Mouse (Mus musculus) left cerebral cortex, adult 2 months (tissue): ENCODE measurements around the gene Gng8. TPM values are rescaled to one million over a fixed set of nuclear protein-coding genes. Genes with fewer than 3 reads are reported as not detected.

Experiments
- DNase-seq, 2 experiments: peaks; one replicate each; pipeline ENCODE4 v3.0.0; 2021 to 2022; ENCODE audit warnings: low spot score in 2 of 2, mixed read lengths in 1 of 2; ENCODE audit errors: extremely low spot score in 1 of 2
- H3K27ac ChIP-seq: fragments of 200-600 bp; 2 replicates; pipeline ENCODE4 v1.8.1; 2022
- H3K4me3 ChIP-seq: fragments of 200-600 bp; 2 replicates; pipeline ENCODE4 v1.8.1; 2022
- CTCF ChIP-seq: fragments of 200-600 bp; IDR thresholded peaks from 2 replicates; pipeline ENCODE4 v1.8.1; 2022; ENCODE audit warnings: antibody characterized with exemption, mild to moderate bottlenecking, moderate library complexity
- intact Hi-C: fragments of 180-260 bp; cut with DNase I; formaldehyde crosslinking; loops from one replicate; pipeline ENCODE4 v1.15.1; 2025
- total RNA-seq, 2 experiments: library from RNA; stranded (reverse); gene quantifications; 2 replicates each; pipeline ENCODE4 v1.2.3; 2021

Gene Gng8
- total RNA-seq, 2 experiments from 2014 or later: 1.8 to 2.7 TPM

DNA sequence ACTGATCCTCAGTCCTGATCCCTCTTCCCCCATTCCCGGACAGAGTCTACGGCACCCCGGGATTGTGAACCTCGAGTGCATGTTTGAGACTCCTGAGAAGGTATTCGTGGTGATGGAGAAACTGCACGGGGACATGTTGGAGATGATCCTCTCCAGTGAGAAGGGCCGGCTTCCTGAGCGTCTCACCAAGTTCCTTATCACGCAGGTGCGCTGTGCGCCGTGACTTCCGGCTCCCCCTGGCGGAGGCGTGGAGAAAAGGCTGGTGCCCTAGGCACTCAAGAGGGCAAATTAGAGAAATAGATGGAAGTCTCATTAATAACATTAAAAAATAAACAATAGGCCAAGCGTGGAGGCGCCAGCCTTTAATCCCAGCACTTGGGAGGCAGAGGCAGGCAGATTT is 33.2 kb upstream of the Gng8 start:
- TF ChIP-seq CTCF: peak; percentile 64
- Histone ChIP-seq H3K4me3 (no peak overlapping the region), H3K27ac (no peak overlapping the region)
- intact Hi-C loops: no loop called here
- DNase-seq: no peak

GRCm38 (mm10) chr7:16859902-16860651 is 31.5 kb upstream of the Gng8 start:
- Histone ChIP-seq H3K4me3 (no peak overlapping the region), H3K27ac (no peak overlapping the region)
- DNase-seq: no peak
- intact Hi-C loops: loop anchor here (5.0 kb wide), 1 partner anchor 42 kb away; no protein-coding TSS in a partner anchor
- peak; percentile 89 for TF ChIP-seq CTCF

DNA sequence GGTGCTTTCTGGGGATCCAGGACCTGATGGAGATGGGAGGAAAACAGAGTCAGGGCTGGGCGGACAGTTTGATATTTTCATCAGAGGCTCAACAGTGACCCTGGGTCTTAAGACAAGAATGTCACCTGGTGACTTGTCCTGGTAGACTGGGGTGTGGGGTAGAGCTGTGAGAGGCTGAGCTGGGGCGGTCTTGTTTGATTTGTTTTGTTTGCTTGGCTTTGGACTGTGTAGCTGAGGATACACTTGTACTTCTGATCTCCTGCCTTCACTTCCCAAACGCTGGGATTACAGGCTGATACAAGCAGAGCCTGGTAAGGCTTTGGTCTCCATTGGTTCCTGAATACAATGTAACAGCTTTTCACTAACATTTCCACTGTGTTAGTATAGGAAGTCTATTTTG is 24.1 kb upstream of the Gng8 start:
- intact Hi-C loops: no loop called here
- no peak for TF ChIP-seq CTCF
- DNase-seq: no peak
- no peak overlapping the region for H3K4me3 ChIP-seq
- no peak overlapping the region for H3K27ac ChIP-seq

DNA sequence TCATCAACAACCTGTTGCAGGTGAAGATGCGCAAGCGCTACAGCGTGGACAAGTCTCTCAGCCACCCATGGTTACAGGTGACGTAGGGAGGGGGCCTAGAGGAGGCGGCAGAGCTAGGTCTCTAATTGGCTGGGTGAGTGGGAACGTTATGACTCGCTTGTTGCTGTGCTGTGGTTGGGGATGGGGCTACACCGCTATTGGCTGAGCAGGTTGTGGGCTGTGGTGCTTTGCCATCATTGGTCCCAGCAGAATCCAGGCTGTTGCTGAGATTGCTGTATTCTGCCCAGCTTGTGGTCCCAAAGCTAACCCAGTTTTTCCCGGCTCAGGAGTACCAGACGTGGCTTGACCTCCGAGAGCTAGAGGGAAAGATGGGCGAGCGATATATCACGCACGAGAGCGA is 22.1 kb upstream of the Gng8 start:
- Histone ChIP-seq H3K27ac (peak overlapping the region; percentile 97), H3K4me3 (peak overlapping the region; percentile 61)
- intact Hi-C loops: no loop called here
- peak; percentile 86 to 91 for DNase-seq
- no peak for TF ChIP-seq CTCF

- Histone ChIP-seq H3K4me3 (no peak overlapping the region), H3K27ac (no peak overlapping the region)
- no peak for TF ChIP-seq CTCF
- intact Hi-C loops: no loop called here
- DNase-seq: no peak
Observed at GRCm38 (mm10) chr7:16871600-16871999, 20.0 kb upstream of the Gng8 start.

- Histone ChIP-seq H3K4me3 (no peak overlapping the region), H3K27ac (no peak overlapping the region)
- DNase-seq: no peak
- no peak for TF ChIP-seq CTCF
- intact Hi-C loops: no loop called here
Observed at GRCm38 (mm10) chr7:16872478-16872877, 19.1 kb upstream of the Gng8 start.

DNA sequence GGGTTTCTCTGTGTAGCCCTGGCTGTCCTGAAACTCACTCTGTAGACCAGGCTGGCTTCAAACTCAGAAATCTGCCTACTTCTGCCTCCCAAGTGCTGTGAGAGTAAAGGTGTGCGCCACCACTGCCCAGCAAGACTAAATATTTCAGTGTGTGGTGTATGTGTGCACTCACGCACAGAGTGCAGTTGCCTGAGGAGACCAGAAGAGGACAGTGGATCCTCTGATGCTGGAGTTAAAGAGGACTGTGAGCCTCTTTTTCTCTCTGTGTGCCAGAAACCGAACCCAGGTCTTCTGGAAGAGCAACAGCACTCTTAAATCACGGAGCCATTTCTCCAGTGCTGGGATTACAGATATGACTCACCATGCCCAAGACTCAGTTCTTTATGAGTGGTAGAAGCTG is 18.2 kb upstream of the Gng8 start:
- H3K27ac ChIP-seq: no peak overlapping the region
- no peak overlapping the region for H3K4me3 ChIP-seq
- DNase-seq: no peak
- no peak; the same call in 1 of the 2 replicates for TF ChIP-seq CTCF
- intact Hi-C loops: no loop called here

DNA sequence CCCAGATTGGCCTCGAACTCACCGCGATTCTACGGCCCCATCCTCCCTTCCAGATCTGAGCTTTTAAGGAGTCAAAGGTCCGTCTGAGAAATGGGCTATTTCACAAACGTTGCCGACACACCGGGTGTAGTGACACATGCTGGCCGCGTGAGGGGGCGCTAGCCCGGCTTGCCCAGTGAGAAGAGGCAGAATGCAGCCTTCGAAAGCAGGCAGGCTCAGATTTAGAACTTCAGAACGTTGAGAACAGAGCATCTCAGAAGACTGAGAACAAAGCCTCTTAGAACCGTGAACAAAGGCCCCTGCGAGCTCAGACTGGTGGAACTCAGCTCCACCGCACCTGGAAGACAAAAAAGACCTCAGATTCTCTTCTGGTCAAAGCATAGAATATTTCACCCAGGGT is 17.4 kb upstream of the Gng8 start:
- peak; percentile 78 to 80 for DNase-seq
- H3K4me3 ChIP-seq: peak overlapping the region; percentile 34
- intact Hi-C loops: loop anchor here (1.0 kb wide), 1 partner anchor 18 kb away; no protein-coding TSS in a partner anchor
- peak; percentile 93 for TF ChIP-seq CTCF
- peak overlapping the region; percentile 95 for H3K27ac ChIP-seq

DNA sequence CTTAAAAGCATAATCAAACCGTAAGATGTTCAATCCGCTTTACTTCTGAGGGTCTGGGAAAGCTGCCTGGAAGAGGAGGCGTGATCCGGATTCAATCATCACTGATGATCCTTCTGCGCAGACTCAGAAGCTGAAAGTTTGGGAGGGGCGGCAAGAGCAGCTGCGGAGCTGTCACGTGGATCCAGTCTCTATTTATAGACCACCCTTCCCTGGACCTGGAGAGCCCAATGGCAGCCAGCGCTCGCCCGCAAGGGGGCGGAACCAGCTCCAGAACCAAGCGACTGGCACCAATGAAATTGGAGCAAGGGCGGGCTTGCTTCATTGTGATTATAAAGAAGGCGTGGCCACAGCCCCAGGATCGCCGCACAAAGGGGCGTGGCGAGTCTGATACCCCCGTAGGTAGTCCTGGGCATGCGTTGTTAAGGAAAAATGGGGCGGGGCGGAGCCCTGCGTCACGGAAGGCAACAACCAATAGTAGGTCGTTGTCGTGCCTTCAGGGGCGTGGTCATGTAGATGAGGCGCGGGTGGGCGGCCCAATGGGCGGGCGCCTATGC is 16.8 kb upstream of the Gng8 start:
- H3K4me3 ChIP-seq: peak overlapping the region; percentile 96
- peak; percentile 45 for TF ChIP-seq CTCF
- H3K27ac ChIP-seq: peak overlapping the region; percentile 95
- intact Hi-C loops: loop anchor here (1.0 kb wide), 1 partner anchor 17 kb away; no protein-coding TSS in a partner anchor
- peak; percentile 99 to 100 for DNase-seq

DNA sequence AGATGAGACGGTGACA is 16.5 kb upstream of the Gng8 start, which contains the start of gene Dact3:
TSS of gene Dact3 (plus strand) at position 8 of the 16 bp plus-strand sequence.
- Histone ChIP-seq H3K4me3 (peak within 1 kb of the TSS; percentile 96), H3K27ac (peak within 1 kb of the TSS; percentile 95)
- TF ChIP-seq CTCF: no peak
- intact Hi-C loops: no loop called here
- no peak for DNase-seq

GRCm38 (mm10) chr7:16875326-16875725 is 16.3 kb upstream of the Gng8 start:
- Histone ChIP-seq H3K4me3 (peak overlapping the region; percentile 96), H3K27ac (peak overlapping the region; percentile 94)
- TF ChIP-seq CTCF: no peak
- intact Hi-C loops: no loop called here
- DNase-seq: no peak

DNA sequence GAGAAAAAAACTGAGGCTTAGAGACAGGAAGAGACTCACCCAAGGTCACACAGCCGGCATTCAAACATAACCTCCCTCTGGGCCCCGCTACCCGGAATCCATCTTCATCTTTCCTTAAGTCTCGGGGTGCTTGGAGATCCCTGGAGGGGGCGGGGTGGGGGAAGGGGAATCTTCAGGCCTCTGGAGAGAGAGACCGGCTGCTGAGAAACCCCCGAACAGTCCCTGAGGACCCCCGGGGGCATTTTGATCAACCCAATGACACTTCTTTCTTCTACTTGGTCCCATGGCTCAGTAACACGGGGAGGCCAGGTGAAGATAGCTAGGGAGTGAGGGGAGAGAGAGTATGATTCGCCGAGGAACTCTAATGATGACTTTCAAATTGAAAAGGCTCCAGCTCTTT is 15.6 kb upstream of the Gng8 start:
- peak overlapping the region; percentile 94 for H3K27ac ChIP-seq
- peak overlapping the region; percentile 96 for H3K4me3 ChIP-seq
- TF ChIP-seq CTCF: no peak
- intact Hi-C loops: no loop called here
- DNase-seq: no peak

DNA sequence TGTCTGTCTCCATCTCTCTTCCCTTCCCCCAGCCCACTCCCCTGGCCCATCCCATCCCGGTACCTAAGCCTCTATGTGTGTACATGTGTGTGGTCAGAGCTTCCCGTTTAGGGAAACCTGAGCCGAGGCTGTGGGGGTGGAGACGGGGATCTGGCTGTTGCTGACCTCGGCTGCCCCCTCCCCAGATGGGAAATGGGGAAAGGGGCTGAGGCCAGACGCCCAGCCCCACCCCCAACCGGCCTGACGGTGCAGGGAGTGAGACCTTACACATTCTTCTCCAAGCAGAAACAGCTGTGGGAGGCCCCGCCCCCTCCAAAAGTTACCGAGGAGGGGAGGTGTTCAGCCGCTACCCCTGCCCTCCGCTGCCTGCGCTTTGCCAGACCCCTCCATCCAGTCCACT is 15.0 kb upstream of the Gng8 start:
- TF ChIP-seq CTCF: no peak
- Histone ChIP-seq H3K4me3 (peak overlapping the region; percentile 96), H3K27ac (peak overlapping the region; percentile 51; the same call in 1 of the 2 replicates)
- DNase-seq: no peak
- intact Hi-C loops: no loop called here
